Mouse (Mus musculus): Measurements from ENCODE around the gene Gm20388. TPM values are rescaled to one million over a fixed set of nuclear protein-coding genes. Genes with fewer than 3 reads are reported as not detected.

The Gm20388 gene
- polyA plus RNA-seq, 1 experiment from 2014 or later: not detected

- ATAC-seq (ENCODE audit: low FRiP score, low TSS enrichment): no peak
- Histone ChIP-seq H3K4me2 (replicated peaks; ENCODE audit: low read depth, low read length) (no peak overlapping the region), H3K9ac (ENCODE audit: low read depth, low read length) (no peak overlapping the region), H3K9me3 (ENCODE audit: control insufficient read depth, low read length) (no peaks in the 10 kb centered on the region), H3K4me3 (ENCODE audit: low read length) (no peak overlapping the region), H3K27me3 (ENCODE audit: control insufficient read depth, insufficient read depth, low read length) (no peaks in the 10 kb centered on the region), H3K27ac (ENCODE audit: low read depth, low read length) (no peak overlapping the region), H3K36me3 (ENCODE audit: control insufficient read depth, insufficient read depth, low read length) (no peaks in the 10 kb centered on the region), H3K4me1 (ENCODE audit: control insufficient read depth, insufficient read depth, low read length) (peaks cover 17% of the 10 kb centered on the region)
- 67% methylated on average over 7 of the region's 7 CpGs for WGBS
Observed at GRCm38 (mm10) chr8:122923431-122924090, 3012.9 kb downstream of the Gm20388 start.

DNA sequence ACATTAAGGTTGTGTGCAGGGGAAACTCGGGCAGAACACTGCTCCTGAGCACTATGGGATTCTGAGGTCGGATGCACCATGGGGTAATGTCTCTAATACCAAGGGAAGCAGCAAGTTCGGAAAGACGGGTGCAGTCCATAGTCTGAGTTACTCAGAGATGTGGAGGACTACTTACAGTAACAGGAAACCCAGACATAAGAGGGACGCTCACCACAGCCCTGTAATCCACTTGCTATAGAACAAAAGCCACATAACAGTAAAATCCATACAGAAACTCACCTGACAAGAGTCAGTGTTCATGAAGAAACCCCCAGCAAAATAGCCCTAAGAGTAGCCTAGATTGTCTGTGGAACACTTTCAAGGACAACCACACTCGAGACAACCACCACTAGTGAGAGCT, 3013.4 kb downstream of the Gm20388 start:
- H3K27ac ChIP-seq (ENCODE audit: low read depth, low read length): no peak overlapping the region
- no peak overlapping the region for H3K4me2 ChIP-seq (replicated peaks; ENCODE audit: low read depth, low read length)
- 75% methylated on average over 6 of the region's 6 CpGs for WGBS
- no peak for ATAC-seq (ENCODE audit: low FRiP score, low TSS enrichment)
- no peaks in the 10 kb centered on the region for H3K9me3 ChIP-seq (ENCODE audit: control insufficient read depth, low read length)
- no peak overlapping the region for H3K9ac ChIP-seq (ENCODE audit: low read depth, low read length)
- peaks cover 13% of the 10 kb centered on the region; the same call in 1 of the 2 replicates for H3K4me1 ChIP-seq (ENCODE audit: control insufficient read depth, insufficient read depth, low read length)
- no peaks in the 10 kb centered on the region for H3K27me3 ChIP-seq (ENCODE audit: control insufficient read depth, insufficient read depth, low read length)
- no peaks in the 10 kb centered on the region for H3K36me3 ChIP-seq (ENCODE audit: control insufficient read depth, insufficient read depth, low read length)
- H3K4me3 ChIP-seq (ENCODE audit: low read length): no peak overlapping the region

DNA sequence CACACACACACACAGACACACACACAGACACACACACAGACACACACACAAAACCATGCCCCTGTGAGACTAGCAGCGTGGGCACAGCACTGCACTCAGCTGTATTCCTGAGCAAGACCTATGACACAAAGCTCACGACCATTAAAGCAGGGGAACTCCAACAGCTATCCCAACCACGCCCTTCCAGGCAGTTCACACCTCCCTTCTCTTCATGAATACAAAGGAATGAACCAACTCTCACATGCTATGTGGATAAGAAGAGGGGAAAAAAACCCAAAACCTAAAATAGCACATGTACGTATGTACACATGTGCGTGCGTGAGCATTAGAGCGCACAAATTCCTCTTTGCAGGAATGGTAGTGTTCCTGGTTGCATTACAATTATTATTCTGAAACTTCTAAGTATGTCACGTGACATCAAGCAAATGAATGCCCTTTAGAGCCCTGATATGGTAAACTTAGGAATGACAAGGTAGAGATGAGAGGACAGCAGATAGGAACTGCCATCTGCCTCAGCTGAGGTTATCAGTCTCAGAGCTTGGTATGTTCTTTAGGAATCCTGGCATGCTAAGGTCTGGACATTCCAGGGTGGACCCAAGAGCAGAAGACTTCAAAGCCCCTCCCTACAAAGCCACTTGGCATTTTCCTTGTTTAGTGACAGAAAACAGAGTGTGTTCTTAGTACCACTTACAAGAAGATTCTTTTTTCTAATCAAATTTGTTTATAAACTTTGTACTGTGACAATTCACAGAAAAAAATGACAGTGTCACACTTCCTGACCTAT, 3015.5 kb downstream of the Gm20388 start:
- Histone ChIP-seq H3K36me3 (ENCODE audit: control insufficient read depth, insufficient read depth, low read length) (no peaks in the 10 kb centered on the region), H3K27ac (ENCODE audit: low read depth, low read length) (no peak overlapping the region), H3K9ac (ENCODE audit: low read depth, low read length) (no peak overlapping the region), H3K9me3 (ENCODE audit: control insufficient read depth, low read length) (no peaks in the 10 kb centered on the region), H3K27me3 (ENCODE audit: control insufficient read depth, insufficient read depth, low read length) (no peaks in the 10 kb centered on the region), H3K4me2 (replicated peaks; ENCODE audit: low read depth, low read length) (no peak overlapping the region), H3K4me3 (ENCODE audit: low read length) (no peak overlapping the region), H3K4me1 (ENCODE audit: control insufficient read depth, insufficient read depth, low read length) (0 out of 2 replicates have a peak, but pooled peaks cover 7% of the 10 kb centered on the region)
- no peak for ATAC-seq (ENCODE audit: low FRiP score, low TSS enrichment)
- 76% methylated on average over 8 of the region's 8 CpGs for WGBS

DNA sequence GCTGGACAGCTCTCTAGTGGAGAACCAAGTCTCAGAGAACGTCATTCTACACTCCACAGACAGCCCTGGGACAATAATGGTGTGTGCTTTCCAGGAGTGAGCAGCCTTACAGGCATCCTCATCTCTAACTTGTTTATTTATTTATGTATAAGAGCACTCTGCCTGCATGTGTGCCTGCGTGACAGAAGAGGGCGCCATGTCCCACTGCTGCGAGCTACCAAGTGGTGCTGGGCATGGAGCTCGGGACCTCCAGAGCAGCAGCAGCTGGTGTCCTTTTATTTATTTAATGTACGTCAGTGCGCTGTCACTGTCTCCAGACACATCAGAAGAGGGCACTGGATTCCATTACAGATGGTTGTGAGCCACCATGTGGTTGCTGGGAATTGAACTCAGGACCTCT, 3016.1 kb downstream of the Gm20388 start:
- 85% methylated on average over 7 of the region's 7 CpGs for WGBS
- peaks cover 10% of the 10 kb centered on the region; the same call in 1 of the 2 replicates for H3K4me1 ChIP-seq (ENCODE audit: control insufficient read depth, insufficient read depth, low read length)
- H3K9ac ChIP-seq (ENCODE audit: low read depth, low read length): no peak overlapping the region
- no peaks in the 10 kb centered on the region for H3K36me3 ChIP-seq (ENCODE audit: control insufficient read depth, insufficient read depth, low read length)
- H3K27ac ChIP-seq (ENCODE audit: low read depth, low read length): no peak overlapping the region
- no peak overlapping the region for H3K4me2 ChIP-seq (replicated peaks; ENCODE audit: low read depth, low read length)
- no peak overlapping the region for H3K4me3 ChIP-seq (ENCODE audit: low read length)
- H3K9me3 ChIP-seq (ENCODE audit: control insufficient read depth, low read length): no peaks in the 10 kb centered on the region
- no peak for ATAC-seq (ENCODE audit: low FRiP score, low TSS enrichment)
- no peaks in the 10 kb centered on the region for H3K27me3 ChIP-seq (ENCODE audit: control insufficient read depth, insufficient read depth, low read length)

DNA sequence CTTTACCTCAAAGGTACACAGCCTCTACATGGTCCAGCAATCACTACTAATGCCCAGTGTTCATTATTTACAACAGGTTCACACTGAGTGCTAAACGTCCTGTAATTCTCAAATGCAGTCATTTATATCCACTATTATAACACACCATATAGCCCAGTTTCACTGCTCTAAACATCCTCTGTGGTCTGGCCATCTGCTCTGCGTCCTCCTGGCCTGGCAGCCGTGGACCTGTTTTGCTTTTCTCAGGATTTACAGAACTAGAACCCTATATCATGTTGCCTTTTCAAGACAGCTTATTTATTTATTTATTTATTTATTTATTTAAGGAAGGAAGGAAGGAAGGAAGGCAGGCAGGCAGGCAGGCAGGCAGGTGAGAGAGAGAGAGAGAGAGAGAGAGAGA, 3017.2 kb downstream of the Gm20388 start:
- H3K27me3 ChIP-seq (ENCODE audit: control insufficient read depth, insufficient read depth, low read length): no peaks in the 10 kb centered on the region
- no peaks in the 10 kb centered on the region for H3K9me3 ChIP-seq (ENCODE audit: control insufficient read depth, low read length)
- no peak overlapping the region for H3K4me2 ChIP-seq (replicated peaks; ENCODE audit: low read depth, low read length)
- no peaks in the 10 kb centered on the region for H3K36me3 ChIP-seq (ENCODE audit: control insufficient read depth, insufficient read depth, low read length)
- H3K4me3 ChIP-seq (ENCODE audit: low read length): no peak overlapping the region
- H3K9ac ChIP-seq (ENCODE audit: low read depth, low read length): no peak overlapping the region
- WGBS: 53% methylated on average over 3 of the region's 3 CpGs
- ATAC-seq (ENCODE audit: low FRiP score, low TSS enrichment): no peak
- H3K27ac ChIP-seq (ENCODE audit: low read depth, low read length): no peak overlapping the region
- peaks cover 14% of the 10 kb centered on the region; the same call in 1 of the 2 replicates for H3K4me1 ChIP-seq (ENCODE audit: control insufficient read depth, insufficient read depth, low read length)

DNA sequence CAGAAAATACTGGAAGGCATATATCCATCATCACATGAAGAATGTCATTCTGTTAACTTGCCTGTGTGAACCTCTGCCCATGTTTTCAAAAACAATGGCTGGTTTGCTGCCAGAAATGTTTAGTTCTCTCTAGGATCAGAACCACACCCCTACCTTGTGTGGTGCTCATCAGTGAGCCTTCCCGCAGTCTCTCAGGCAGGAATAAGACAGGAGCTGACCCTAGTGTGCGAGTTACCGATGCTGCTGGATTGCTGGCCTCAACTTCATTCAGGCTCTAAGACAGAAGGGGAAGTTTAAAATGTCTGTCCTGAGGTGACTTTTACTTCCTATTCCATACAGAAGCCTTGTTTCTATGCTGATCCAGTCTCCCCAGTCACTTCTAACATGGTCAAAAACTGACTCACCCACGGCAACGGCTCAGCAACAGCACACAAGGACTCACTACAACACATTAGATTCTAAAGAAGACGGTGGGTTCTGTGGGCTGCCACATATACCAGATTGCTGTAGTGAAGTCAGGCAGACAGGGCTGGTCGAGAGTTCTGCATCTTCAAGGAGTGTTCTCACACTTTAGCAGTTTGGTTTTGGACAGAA, 3018.1 kb downstream of the Gm20388 start:
- H3K4me2 ChIP-seq (replicated peaks; ENCODE audit: low read depth, low read length): no peak overlapping the region
- no peak for ATAC-seq (ENCODE audit: low FRiP score, low TSS enrichment)
- no peaks in the 10 kb centered on the region for H3K36me3 ChIP-seq (ENCODE audit: control insufficient read depth, insufficient read depth, low read length)
- no peaks in the 10 kb centered on the region for H3K27me3 ChIP-seq (ENCODE audit: control insufficient read depth, insufficient read depth, low read length)
- H3K4me3 ChIP-seq (ENCODE audit: low read length): no peak overlapping the region
- no peak overlapping the region for H3K9ac ChIP-seq (ENCODE audit: low read depth, low read length)
- H3K9me3 ChIP-seq (ENCODE audit: control insufficient read depth, low read length): no peaks in the 10 kb centered on the region
- H3K4me1 ChIP-seq (ENCODE audit: control insufficient read depth, insufficient read depth, low read length): peaks cover 11% of the 10 kb centered on the region; the same call in 1 of the 2 replicates
- no peak overlapping the region for H3K27ac ChIP-seq (ENCODE audit: low read depth, low read length)
- WGBS: 93% methylated on average over 7 of the region's 7 CpGs

GRCm38 (mm10) chr8:122931834-122932560, 3021.4 kb downstream of the Gm20388 start:
- Histone ChIP-seq H3K36me3 (ENCODE audit: control insufficient read depth, insufficient read depth, low read length) (no peaks in the 10 kb centered on the region), H3K27ac (ENCODE audit: low read depth, low read length) (no peak overlapping the region), H3K4me3 (ENCODE audit: low read length) (no peak overlapping the region), H3K9ac (ENCODE audit: low read depth, low read length) (no peak overlapping the region), H3K27me3 (ENCODE audit: control insufficient read depth, insufficient read depth, low read length) (no peaks in the 10 kb centered on the region), H3K4me1 (ENCODE audit: control insufficient read depth, insufficient read depth, low read length) (peaks cover 6% of the 10 kb centered on the region; the same call in 1 of the 2 replicates), H3K4me2 (replicated peaks; ENCODE audit: low read depth, low read length) (no peak overlapping the region), H3K9me3 (ENCODE audit: control insufficient read depth, low read length) (no peaks in the 10 kb centered on the region)
- 83% methylated on average over 3 of the region's 3 CpGs for WGBS
- no peak for ATAC-seq (ENCODE audit: low FRiP score, low TSS enrichment)

DNA sequence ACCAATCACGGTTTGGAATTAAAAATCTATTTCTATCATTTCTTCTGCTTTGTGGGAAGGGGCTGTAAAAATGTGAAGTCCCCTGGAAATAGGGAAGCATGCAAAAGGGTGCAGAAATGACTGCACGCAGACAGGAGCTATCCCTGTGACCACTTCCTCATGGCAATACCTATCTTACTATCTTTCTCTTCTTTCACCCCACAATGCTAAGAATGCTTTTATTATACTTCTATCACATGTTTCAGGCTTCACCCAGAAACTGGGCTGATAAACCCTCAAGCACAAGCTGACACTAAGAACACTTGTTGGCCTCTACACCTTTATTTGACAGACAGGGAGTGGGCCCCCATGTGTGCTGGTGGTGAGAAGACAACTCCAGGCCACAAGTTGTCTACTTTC, 3021.9 kb downstream of the Gm20388 start:
- Histone ChIP-seq H3K27ac (ENCODE audit: low read depth, low read length) (no peak overlapping the region), H3K36me3 (ENCODE audit: control insufficient read depth, insufficient read depth, low read length) (no peaks in the 10 kb centered on the region), H3K4me2 (replicated peaks; ENCODE audit: low read depth, low read length) (no peak overlapping the region), H3K27me3 (ENCODE audit: control insufficient read depth, insufficient read depth, low read length) (no peaks in the 10 kb centered on the region), H3K4me1 (ENCODE audit: control insufficient read depth, insufficient read depth, low read length) (peaks cover 10% of the 10 kb centered on the region; the same call in 1 of the 2 replicates), H3K9ac (ENCODE audit: low read depth, low read length) (no peak overlapping the region), H3K9me3 (ENCODE audit: control insufficient read depth, low read length) (no peaks in the 10 kb centered on the region), H3K4me3 (ENCODE audit: low read length) (no peak overlapping the region)
- ATAC-seq (ENCODE audit: low FRiP score, low TSS enrichment): no peak
- WGBS: 88% methylated on average over 2 of the region's 2 CpGs
